11 mouse cellular contexts compared by ENCODE assay signal in the genomic region with DNA sequence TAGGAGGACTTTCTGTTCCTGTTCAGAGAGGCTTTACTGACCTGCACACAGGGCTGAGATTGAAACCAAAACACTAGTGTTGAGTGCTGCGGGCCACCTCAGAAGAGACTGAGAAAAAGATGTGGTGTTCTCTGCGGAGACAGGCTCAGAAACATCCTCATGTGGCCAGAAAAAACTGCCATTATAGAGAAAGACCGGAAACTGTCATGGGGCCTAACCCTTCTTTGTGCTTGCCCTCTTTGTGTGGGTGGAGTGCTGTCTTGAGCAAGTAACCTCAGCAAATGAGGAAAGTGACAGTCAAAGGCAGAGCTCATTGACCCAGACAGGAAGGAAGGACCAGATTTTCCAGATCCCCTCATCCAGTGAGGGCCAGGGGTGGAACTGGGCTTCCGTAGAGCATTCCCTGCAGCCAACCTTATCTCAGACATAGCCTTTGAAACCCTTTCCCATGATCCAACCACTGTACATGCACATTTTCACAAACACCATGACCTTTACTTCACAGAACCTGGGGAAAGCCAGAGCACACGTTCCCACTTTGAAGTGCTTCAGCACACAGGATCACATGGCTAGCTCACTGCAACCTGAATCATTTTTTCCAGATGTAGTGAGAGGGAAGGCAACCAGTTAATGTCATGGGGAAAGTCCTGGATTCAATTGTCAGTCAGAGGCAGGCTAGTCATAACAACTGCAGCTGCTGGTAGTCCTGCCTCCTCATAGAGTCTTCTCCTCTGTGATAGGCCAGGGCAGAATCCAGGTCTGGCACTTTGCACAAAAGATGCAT. TPM values are rescaled to one million over a fixed set of nuclear protein-coding genes. Genes with fewer than 3 reads are reported as not detected.
DNase-seq lines count a peak whose midpoint lies in the region; ATAC-seq and TF ChIP-seq lines count a peak whose summit lies in the region.
"Had no signal": no experiment of that assay in that cellular context is flagged by ENCODE, and none has a peak within 500 bp of the region (broad histone marks: within the 10 kb centered on the region; RNA-seq: fewer than 3 reads in every experiment).

No protein-coding gene starts in this region.

- H3K9me3 ChIP-seq in liver, postnatal 0 days (ENCODE audit: low read length): no peaks in the 10 kb centered on the region
- no peaks in the 10 kb centered on the region for H3K9me3 ChIP-seq in kidney, embryonic 15.5 days (replicated peaks)
- H3K9me3 ChIP-seq: embryonic facial prominence, embryonic 12.5 days; limb, embryonic 12.5 days had no signal

- no peak overlapping the region for H3K4me3 ChIP-seq in thymus, adult 2 months (ENCODE audit: control insufficient read depth, insufficient read depth, low read length)
- 0 out of 2 replicates have a peak overlapping the region, but pooled peaks have one; percentile 6 for H3K4me3 ChIP-seq in bone marrow macrophage, adult 2 months (ENCODE audit: insufficient read depth, low read length)
- no peak overlapping the region for H3K4me3 ChIP-seq in liver, postnatal 0 days (ENCODE audit: low read depth, low read length)
- H3K4me3 ChIP-seq in kidney, embryonic 15.5 days (replicated peaks): no peak overlapping the region
- H3K4me3 ChIP-seq: embryonic facial prominence, embryonic 12.5 days; limb, embryonic 12.5 days had no signal

- peaks cover 55% of the 10 kb centered on the region for H3K4me1 ChIP-seq in thymus, adult 2 months (replicated peaks; ENCODE audit: control insufficient read depth, insufficient read depth, low read length)
- H3K4me1 ChIP-seq in bone marrow macrophage, adult 2 months (ENCODE audit: control insufficient read depth, insufficient read depth, low read length): peaks cover 64% of the 10 kb centered on the region
- H3K4me1 ChIP-seq in liver, postnatal 0 days (ENCODE audit: insufficient read depth): peaks cover 32% of the 10 kb centered on the region
- no peaks in the 10 kb centered on the region for H3K4me1 ChIP-seq in kidney, embryonic 15.5 days
- H3K4me1 ChIP-seq: embryonic facial prominence, embryonic 12.5 days; limb, embryonic 12.5 days had no signal

- no peaks in the 10 kb centered on the region for H3K27me3 ChIP-seq in thymus, adult 2 months (ENCODE audit: control insufficient read depth, insufficient read depth, low read length)
- no peaks in the 10 kb centered on the region for H3K27me3 ChIP-seq in liver, postnatal 0 days (ENCODE audit: insufficient read depth, low read length)
- H3K27me3 ChIP-seq in kidney, embryonic 15.5 days: no peaks in the 10 kb centered on the region
- H3K27me3 ChIP-seq: embryonic facial prominence, embryonic 12.5 days; limb, embryonic 12.5 days had no signal

- TF ChIP-seq POLR2A in thymus, adult 2 months (IDR thresholded peaks at IDR 0.05; ENCODE audit: control insufficient read depth, extremely low read depth, insufficient read depth, low read length, poor library complexity): no peak
- TF ChIP-seq POLR2A in bone marrow macrophage, adult 2 months (IDR thresholded peaks at IDR 0.05; ENCODE audit: borderline replicate concordance, low read depth, low read length): no peak

- no peak overlapping the region for H3K9ac ChIP-seq in liver, postnatal 0 days (replicated peaks)
- H3K9ac ChIP-seq in kidney, embryonic 15.5 days: no peak overlapping the region
- H3K9ac ChIP-seq: embryonic facial prominence, embryonic 12.5 days; hindbrain, embryonic 14.5 days; limb, embryonic 12.5 days had no signal

- H3K27ac ChIP-seq in thymus, adult 2 months (ENCODE audit: control insufficient read depth, insufficient read depth, low read length): peak overlapping the region; percentile 79
- peak overlapping the region; percentile 89 for H3K27ac ChIP-seq in bone marrow macrophage, adult 2 months (ENCODE audit: insufficient read depth, low read depth, low read length)
- H3K27ac ChIP-seq in liver, postnatal 0 days (ENCODE audit: low read depth): peak overlapping the region; percentile 81
- no peak overlapping the region for H3K27ac ChIP-seq in kidney, embryonic 15.5 days
- H3K27ac ChIP-seq: embryonic facial prominence, embryonic 12.5 days; hindbrain, embryonic 14.5 days; limb, embryonic 12.5 days had no signal

- peak; percentile 20; the same call in 1 of the 2 replicates for TF ChIP-seq EP300 in liver, postnatal 0 days (IDR thresholded peaks at IDR 0.05; ENCODE audit: low read depth)

- peak; percentile 51 for ATAC-seq in liver, postnatal 0 days
- no peak for ATAC-seq in kidney, embryonic 15.5 days (replicated peaks; ENCODE audit: low FRiP score)
- ATAC-seq: midbrain, embryonic 16.5 days had no signal

- peak overlapping the region; percentile 46 for H3K4me2 ChIP-seq in liver, postnatal 0 days (ENCODE audit: low read depth, low read length)
- H3K4me2 ChIP-seq in kidney, embryonic 15.5 days: no peak overlapping the region
- H3K4me2 ChIP-seq: embryonic facial prominence, embryonic 12.5 days; hindbrain, embryonic 14.5 days; limb, embryonic 12.5 days had no signal

- H3K36me3 ChIP-seq in thymus, adult 2 months (ENCODE audit: control insufficient read depth, insufficient read depth, low read length): no peaks in the 10 kb centered on the region
- H3K36me3 ChIP-seq in liver, postnatal 0 days (replicated peaks; ENCODE audit: insufficient read depth, low read length): no peaks in the 10 kb centered on the region
- H3K36me3 ChIP-seq in kidney, embryonic 15.5 days: no peaks in the 10 kb centered on the region
- H3K36me3 ChIP-seq: embryonic facial prominence, embryonic 12.5 days; limb, embryonic 12.5 days had no signal

- WGBS in thymus, adult 2 months: 22% methylated on average over 5 of the region's 5 CpGs
- WGBS in liver, postnatal 0 days (ENCODE audit: insufficient replicate concordance): 40% methylated on average over 5 of the region's 5 CpGs
- WGBS in kidney, embryonic 15.5 days: 80% methylated on average over 5 of the region's 5 CpGs

- peak; percentile 40 for DNase-seq in thymus, adult 2 months
- no peak for DNase-seq in thymus, adult 18-20 months
- no peak for DNase-seq in liver, postnatal 0 days
- peak; percentile 45 for DNase-seq in thymus, postnatal 25 days
- DNase-seq in urinary bladder, postnatal 4 days (ENCODE audit: low spot score in 2 of 2): no peak

- TF ChIP-seq CTCF in thymus, adult 2 months (IDR thresholded peaks at IDR 0.05; ENCODE audit: borderline replicate concordance, control insufficient read depth, extremely low read depth, insufficient read depth, low read length, poor library complexity): no peak
- no peak for TF ChIP-seq CTCF in bone marrow macrophage, adult 2 months (IDR thresholded peaks at IDR 0.05; ENCODE audit: low read depth, low read length)
- no peak for TF ChIP-seq CTCF in liver, postnatal 0 days (IDR thresholded peaks at IDR 0.05; ENCODE audit: low read depth)

RNA-seq across cellular contexts. Expression of a gene that starts 46.6 kb away (rescaled TPM):
- polyA plus RNA-seq in thymus, adult 2 months (2012; rRNA removed): 35.4 and 41.4 TPM in 2 replicates
- polyA plus RNA-seq in bone marrow macrophage, adult 2 months (2012; ENCODE audit: insufficient read depth, insufficient read length, missing spikeins): 19.7 and 20.5 TPM in 2 replicates
- 10.0 and 10.8 TPM in 2 replicates for polyA plus RNA-seq in liver, postnatal 0 days (2015; fragmentation: Nextera tagmentation; extraction: Ambion mirVana)
- polyA plus RNA-seq in kidney, embryonic 15.5 days (2015; fragmentation: Nextera tagmentation; extraction: Ambion mirVana): 9.3 and 10.6 TPM in 2 replicates

Comparison
In these comparisons a context has a peak if more than half of its experiments do, and no peak if none do; other contexts are left out.
1. DNase-seq: peak in thymus, adult 2 months (single experiment) and thymus, postnatal 25 days (single experiment); none in thymus, adult 18-20 months (0 of 2), liver, postnatal 0 days (single experiment) and urinary bladder, postnatal 4 days (0 of 2).